In the genomic region with DNA sequence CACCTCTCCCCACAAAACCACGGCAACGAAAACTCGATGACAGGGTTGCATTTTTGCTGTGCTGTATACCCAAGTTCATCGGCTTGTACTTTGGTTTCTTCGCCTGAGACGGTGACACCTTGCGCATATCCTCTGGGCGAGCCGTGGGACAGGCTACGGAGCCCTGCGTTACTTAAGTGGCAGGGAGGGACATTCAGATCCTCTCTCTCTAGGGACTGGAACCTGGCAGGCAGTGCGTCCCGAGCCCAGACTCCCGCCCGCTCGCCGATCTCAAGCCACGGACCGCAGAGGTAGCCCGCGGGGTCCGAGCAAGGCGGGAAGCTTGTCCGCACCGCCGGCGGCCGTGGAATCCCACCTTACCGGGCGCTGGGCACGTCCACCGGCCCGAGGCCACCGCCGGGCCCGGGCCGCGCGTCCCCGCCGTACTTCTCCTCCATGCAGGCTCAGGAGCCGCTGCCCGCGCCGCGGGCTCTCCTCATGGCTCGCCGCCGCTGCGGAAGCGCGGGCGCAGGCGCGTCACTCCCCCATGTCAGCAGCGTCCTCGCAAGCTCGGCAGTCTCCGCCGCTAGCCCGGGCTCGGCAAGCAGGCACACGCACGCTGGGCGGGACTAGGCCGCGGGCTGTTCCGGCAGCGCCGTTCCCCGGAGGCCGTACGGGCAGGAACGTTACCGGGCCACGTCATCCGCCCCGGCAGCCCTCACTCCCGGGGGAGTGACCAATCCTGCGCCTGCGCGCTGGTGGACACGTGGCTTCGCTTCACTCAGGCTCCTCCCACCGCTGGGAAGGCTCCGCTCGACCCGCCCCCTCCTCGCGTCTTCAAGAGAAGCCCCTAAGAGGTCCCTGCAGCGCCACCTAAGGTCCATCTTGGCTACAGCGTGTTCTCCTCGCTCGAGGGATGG, we compare ENCODE assay signal across 8 mouse cellular contexts. TPM values are rescaled to one million over a fixed set of nuclear protein-coding genes. Genes with fewer than 3 reads are reported as not detected.
DNase-seq lines count a peak whose midpoint lies in the region; ATAC-seq lines count a peak whose summit lies in the region.

A gene (minus strand): TSS at position 687 of the 899 bp plus-strand sequence.

- peak within 1 kb of the TSS; percentile 92 for H3K9ac ChIP-seq in hindbrain, embryonic 11.5 days (ENCODE audit: low read depth, low read length)

- no peaks in the 10 kb centered on the region for H3K27me3 ChIP-seq in hindbrain, embryonic 11.5 days (ENCODE audit: control insufficient read depth, insufficient read depth, low read length)

- no peaks in the 10 kb centered on the region for H3K9me3 ChIP-seq in hindbrain, embryonic 11.5 days (ENCODE audit: control insufficient read depth, low read length)

- H3K36me3 ChIP-seq in hindbrain, embryonic 11.5 days (ENCODE audit: control insufficient read depth, insufficient read depth, low read length): no peaks in the 10 kb centered on the region

- H3K4me1 ChIP-seq in hindbrain, embryonic 11.5 days (replicated peaks; ENCODE audit: control insufficient read depth, insufficient read depth, low read length): no peaks in the 10 kb centered on the region

- peak within 1 kb of the TSS; percentile 77 for H3K27ac ChIP-seq in hindbrain, embryonic 11.5 days (ENCODE audit: low read depth, low read length)

- H3K4me3 ChIP-seq in hindbrain, embryonic 11.5 days (ENCODE audit: low read depth, low read length): peak within 1 kb of the TSS; percentile 87

- peak within 1 kb of the TSS; percentile 69 for H3K4me2 ChIP-seq in hindbrain, embryonic 11.5 days (replicated peaks; ENCODE audit: low read depth, low read length)

- peak; percentile 100 for DNase-seq in Muller cell, postnatal 12 days (ENCODE audit: inconsistent ontology term)
- peak; percentile 100 for DNase-seq in cerebellum, adult 9-11 months
- peak; percentile 99 to 100 for DNase-seq in frontal cortex, adult 2 months (ENCODE audit: extremely low spot score in 1 of 2, low spot score in 1 of 2)
- DNase-seq in hindbrain, embryonic 11.5 days (ENCODE audit: low spot score): peak; percentile 100
- peak; percentile 98 to 99 for DNase-seq in layer of hippocampus, postnatal 10 days (ENCODE audit: low spot score in 2 of 2)
- DNase-seq in lung, postnatal 10 days: peak; percentile 100
- peak; percentile 99 for DNase-seq in ovary, postnatal 36 days (ENCODE audit: low spot score)
- peak; percentile 99 for DNase-seq in thymus, postnatal 25 days

- under 1% methylated on average over 94 of the region's 94 CpGs for WGBS in hindbrain, embryonic 11.5 days

- ATAC-seq in hindbrain, embryonic 11.5 days (ENCODE audit: low FRiP score): peak; percentile 98

RNA-seq across cellular contexts. Expression of the gene that starts here (rescaled TPM):
- polyA plus RNA-seq in frontal cortex, adult 2 months (2012; rRNA removed): 42.0 and 43.4 TPM in 2 replicates
- polyA plus RNA-seq in hindbrain, embryonic 11.5 days (2014; fragmentation: Nextera tagmentation; extraction: Ambion mirVana): 46.0 and 51.3 TPM in 2 replicates
- 10 to 100 TPM; 32.7 to 38.1 TPM for total RNA-seq in layer of hippocampus, postnatal 10 days (2021)

Comparison
In these comparisons a context has a peak if more than half of its experiments do, and no peak if none do; other contexts are left out.
1. Peak in every context shown above with its lines: DNase-seq, ATAC-seq, H3K4me3 ChIP-seq and H3K27ac ChIP-seq.